Mouse (Mus musculus) heart, postnatal 0 days (tissue): ENCODE results near the gene Ticam1. TPM values are rescaled to one million over a fixed set of nuclear protein-coding genes. Genes with fewer than 3 reads are reported as not detected.
A peak's percentile ranks its signal among the peaks of the same experiment; 100 is the strongest.
"Not testable (repeated sequence)": the region's sequence is repeated elsewhere in the genome, so short reads cannot be mapped to it uniquely, and the experiment has no call there.

Source experiments
- ATAC-seq: fragments of 200-750 bp; cut with Nextera tagmentation; 2 replicates; pipeline ENCODE4 v1.8.0; 2017; ENCODE audit warnings: low read depth, moderate number of reproducible peaks, moderate library complexity; ENCODE audit not compliant: insufficient read depth
- DNase-seq: peaks from one replicate; pipeline ENCODE4 v3.0.0-alpha.2; 2016; ENCODE audit warnings: low spot score
- H3K27ac ChIP-seq: fragments of 300-500 bp; sonication (generic); 2 replicates; pipeline ENCODE4 v1.5.1; 2014; ENCODE audit warnings: low read depth, mild to moderate bottlenecking
- H3K27me3 ChIP-seq: fragments of 300-500 bp; sonication (generic); 2 replicates; pipeline ENCODE4 v1.6.1; 2014; ENCODE audit warnings: low read length, mixed read lengths; ENCODE audit not compliant: control insufficient read depth, insufficient read depth
- H3K36me3 ChIP-seq: fragments of 300-500 bp; sonication (generic); replicated peaks from 2 replicates; pipeline ENCODE4 v1.6.1; 2014; ENCODE audit warnings: low read length, mixed read lengths; ENCODE audit not compliant: control insufficient read depth, insufficient read depth
- H3K4me1 ChIP-seq: fragments of 300-500 bp; sonication (generic); 2 replicates; pipeline ENCODE4 v1.6.1; 2014; ENCODE audit warnings: antibody characterized with exemption; ENCODE audit not compliant: control insufficient read depth, insufficient read depth
- H3K4me2 ChIP-seq: fragments of 300-500 bp; sonication (generic); 2 replicates; pipeline ENCODE4 v1.6.1; 2014; ENCODE audit warnings: low read depth, mild to moderate bottlenecking, low read length, moderate library complexity
- H3K4me3 ChIP-seq: fragments of 300-500 bp; sonication (generic); 2 replicates; pipeline ENCODE4 v1.5.1; 2014; ENCODE audit warnings: low read depth, low read length
- H3K9ac ChIP-seq: fragments of 300-500 bp; sonication (generic); replicated peaks from 2 replicates; pipeline ENCODE4 v1.6.1; 2014; ENCODE audit warnings: low read depth, low read length, mixed read lengths
- H3K9me3 ChIP-seq: fragments of 300-500 bp; sonication (generic); replicated peaks from 2 replicates; pipeline ENCODE4 v1.6.1; 2016; ENCODE audit warnings: low read length; ENCODE audit not compliant: control insufficient read depth
- CTCF ChIP-seq: IDR thresholded peaks from 2 replicates; pipeline ENCODE4 v1.5.1; 2016; ENCODE audit warnings: antibody characterized with exemption, control low read depth, low read depth
- EP300 ChIP-seq: IDR thresholded peaks from 2 replicates; pipeline ENCODE4 v1.6.1; 2016; ENCODE audit warnings: antibody characterized with exemption, low read depth
- WGBS: fragments of 180-500 bp; shearing (Covaris S2); extraction: QIAGEN DNeasy Blood & Tissue Kit; methylation state at CpG from one replicate; pipeline ENCODE4 v1.1.7; 2014; 5-methylcytosine and 5-hydroxymethylcytosine counted together
- polyA plus RNA-seq: library from polyadenylated mRNA; unstranded; fragments of >200 nt; fragmentation: Nextera tagmentation; extraction: Ambion mirVana; gene quantifications from 2 replicates; pipeline ENCODE4 v1.2.1, GENCODE M21; 2015
- total RNA-seq: library from RNA; depleted of rRNA; stranded (reverse); fragments of >200 nt; gene quantifications from 2 replicates; pipeline ENCODE4 v1.2.3, GENCODE M21; 2014; ENCODE audit warnings: low replicate concordance

Gene Ticam1
- total and polyA plus RNA-seq, 2 experiments from 2014 or later = 4.4 to 13.8 TPM

DNA sequence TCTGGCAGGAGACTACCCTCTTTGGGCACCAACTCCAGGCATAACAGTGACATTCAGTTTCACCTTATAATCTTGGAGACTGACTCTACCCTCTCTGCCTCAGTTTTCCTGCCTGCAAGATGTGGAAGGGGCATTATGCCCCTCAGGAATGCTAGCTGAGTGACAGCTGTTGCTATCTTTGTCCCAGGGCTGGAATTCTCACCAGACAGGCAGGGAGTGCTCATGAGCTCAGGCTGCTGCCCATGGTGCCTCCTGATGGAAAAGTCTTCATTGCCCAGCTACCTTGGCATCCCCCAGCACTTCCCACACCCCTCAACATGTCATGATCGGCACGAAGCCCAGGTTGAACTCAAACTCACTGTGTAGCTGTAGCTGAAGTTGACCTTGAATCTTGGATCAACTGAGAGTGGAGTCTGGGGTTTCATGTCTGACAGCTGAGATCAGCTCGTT, 13.9 kb downstream of the Ticam1 start:
- Histone ChIP-seq H3K4me3 (no peak overlapping the region), H3K27me3 (no peaks in the 10 kb centered on the region), H3K9me3 (no peaks in the 10 kb centered on the region), H3K27ac (peak overlapping the region; percentile 94), H3K36me3 (peaks cover 34% of the 10 kb centered on the region), H3K9ac (peak overlapping the region; percentile 26; the same call in 1 of the 2 replicates), H3K4me2 (peak overlapping the region; percentile 32), H3K4me1 (peaks cover 46% of the 10 kb centered on the region)
- peak; percentile 78 for DNase-seq
- WGBS = 35% methylated on average over 3 of the region's 3 CpGs
- peak; percentile 73 for ATAC-seq
- no peak for TF ChIP-seq EP300
- TF ChIP-seq CTCF = 0 out of 2 replicates have a peak, but pooled peaks have one; percentile 6

DNA sequence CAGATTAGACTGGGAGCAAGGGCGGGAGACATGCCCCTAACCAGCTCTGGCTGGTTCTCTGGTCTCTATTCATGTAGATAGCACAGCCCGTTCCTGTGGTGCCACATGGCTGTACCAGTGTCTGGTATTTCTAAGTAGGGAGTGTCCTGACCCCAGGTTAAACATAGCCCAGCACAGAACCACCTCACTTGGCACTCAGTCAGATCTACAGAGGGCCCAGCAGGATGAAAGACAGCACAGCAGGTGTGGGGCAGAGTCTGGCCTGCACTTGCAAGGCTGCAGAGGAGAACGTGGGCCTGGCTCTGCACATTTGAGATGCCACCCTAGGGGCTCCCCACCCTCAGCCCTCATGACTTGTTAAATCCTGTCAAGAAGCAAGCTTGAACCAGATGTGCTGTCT, 15.4 kb downstream of the Ticam1 start:
- no peaks in the 10 kb centered on the region for H3K9me3 ChIP-seq
- H3K4me3 ChIP-seq = no peak overlapping the region
- H3K36me3 ChIP-seq = peaks cover 34% of the 10 kb centered on the region
- H3K27ac ChIP-seq = peak overlapping the region; percentile 94
- TF ChIP-seq CTCF (no peak), EP300 (0 out of 2 replicates have a peak, but pooled peaks have one; percentile 39)
- H3K9ac ChIP-seq = peak overlapping the region; percentile 19; the same call in 1 of the 2 replicates
- peak; percentile 46 for ATAC-seq
- peak; percentile 79 for DNase-seq
- no peaks in the 10 kb centered on the region for H3K27me3 ChIP-seq
- H3K4me2 ChIP-seq = peak overlapping the region; percentile 89
- H3K4me1 ChIP-seq = peaks cover 50% of the 10 kb centered on the region
- WGBS = 33% methylated on average over 3 of the region's 3 CpGs

DNA sequence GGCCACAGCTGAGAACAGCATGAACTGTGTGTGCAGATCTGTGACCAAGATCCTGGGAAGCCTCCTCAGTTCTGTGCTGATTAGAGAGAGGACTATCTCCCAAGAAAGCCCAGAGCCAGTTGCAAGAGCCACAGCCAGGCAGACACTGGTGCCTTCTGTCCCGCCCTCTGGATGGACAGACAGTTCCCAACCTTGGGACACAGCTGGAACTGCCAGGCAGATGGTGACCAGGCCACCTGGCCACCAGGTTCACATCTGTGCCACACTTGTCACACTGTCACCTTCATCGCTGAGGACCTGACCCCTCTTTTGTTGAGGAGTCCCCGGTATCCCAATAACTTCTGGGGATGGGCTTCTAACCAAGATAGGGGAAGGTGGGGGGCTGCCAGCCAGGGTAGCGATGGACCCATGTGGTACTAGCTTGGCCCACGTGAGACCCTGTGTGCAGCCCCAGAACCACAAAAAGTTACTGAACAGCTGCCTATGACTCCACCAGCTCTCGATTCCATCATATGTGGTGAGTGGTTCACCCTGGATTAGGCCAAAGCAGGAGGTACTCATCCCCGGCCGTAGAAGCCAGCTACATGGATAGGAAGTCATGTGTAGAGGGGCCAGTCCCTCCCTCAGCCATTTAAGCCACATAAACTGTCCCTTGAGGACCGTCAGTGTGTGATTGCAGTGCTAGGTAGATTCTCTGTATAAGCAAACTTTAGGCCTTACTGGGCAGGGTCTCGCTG, 17.1 kb downstream of the Ticam1 start:
- 80% methylated on average over 10 of the region's 10 CpGs for WGBS
- Histone ChIP-seq H3K27me3 (no peaks in the 10 kb centered on the region), H3K27ac (peak overlapping the region; percentile 94), H3K4me3 (peak overlapping the region; percentile 22), H3K4me2 (peak overlapping the region; percentile 89), H3K9me3 (no peaks in the 10 kb centered on the region), H3K36me3 (peaks cover 34% of the 10 kb centered on the region), H3K4me1 (peaks cover 50% of the 10 kb centered on the region), H3K9ac (peak overlapping the region; percentile 19; the same call in 1 of the 2 replicates)
- no peak for DNase-seq
- TF ChIP-seq CTCF = no peak
- no peak for TF ChIP-seq EP300
- ATAC-seq = no peak

DNA sequence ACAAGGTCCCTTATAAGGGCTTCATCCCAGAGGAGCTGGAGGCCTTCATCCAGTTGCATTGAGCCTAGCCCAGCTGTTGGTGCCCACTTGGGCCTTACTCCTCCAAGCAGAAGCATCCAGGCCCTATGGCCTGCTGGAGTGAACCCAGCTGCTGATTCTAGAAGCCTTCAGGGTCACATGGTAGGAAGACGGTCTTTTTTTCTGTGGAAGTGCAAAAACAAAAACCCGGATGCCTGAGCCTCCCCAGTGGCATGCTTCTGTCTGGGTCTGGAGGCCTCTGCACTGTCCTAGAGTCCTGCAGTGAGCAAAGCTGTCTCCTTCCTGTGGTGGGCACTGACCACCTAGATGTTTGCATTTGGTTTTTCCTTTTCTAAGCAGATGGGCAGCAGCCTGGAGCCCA, 17.8 kb downstream of the Ticam1 start:
- not testable (repeated sequence) for DNase-seq, H3K27me3 ChIP-seq, H3K27ac ChIP-seq, H3K9me3 ChIP-seq, H3K9ac ChIP-seq, ATAC-seq
- Histone ChIP-seq H3K4me2 (peak overlapping the region; percentile 89), H3K4me3 (peak overlapping the region; percentile 22), H3K36me3 (peaks cover 34% of the 10 kb centered on the region), H3K4me1 (peaks cover 50% of the 10 kb centered on the region)
- WGBS = 40% methylated on average over 2 of the region's 2 CpGs

DNA sequence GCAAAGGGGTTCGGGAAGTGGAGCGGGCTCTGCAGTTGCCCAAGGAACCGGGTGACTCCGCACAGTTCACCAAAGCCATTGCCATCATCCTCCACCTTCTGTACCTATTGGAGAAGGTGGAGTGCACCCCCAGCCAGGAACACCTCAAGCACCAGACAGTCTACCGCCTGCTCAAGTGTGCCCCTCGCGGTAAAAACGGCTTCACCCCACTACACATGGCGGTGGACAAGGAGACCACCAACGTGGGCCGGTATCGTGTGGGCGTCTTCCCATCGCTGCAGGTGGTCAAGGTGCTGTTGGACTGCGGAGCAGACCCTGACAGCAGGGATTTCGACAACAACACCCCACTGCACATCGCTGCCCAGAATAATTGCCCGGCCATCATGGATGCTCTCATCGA, 18.3 kb downstream of the Ticam1 start:
- DNase-seq, ATAC-seq, H3K9ac ChIP-seq, H3K9me3 ChIP-seq, H3K27ac ChIP-seq, H3K27me3 ChIP-seq: not testable (repeated sequence)
- peak overlapping the region; percentile 78 for H3K4me3 ChIP-seq
- H3K4me2 ChIP-seq = peak overlapping the region; percentile 89
- H3K36me3 ChIP-seq = peaks cover 34% of the 10 kb centered on the region
- 92% methylated on average over 19 of the region's 19 CpGs for WGBS
- H3K4me1 ChIP-seq = peaks cover 49% of the 10 kb centered on the region
